Mouse (Mus musculus) limb, embryonic 13.5 days (tissue): ENCODE measurements around the gene Ppm1a. TPM values are rescaled to one million over a fixed set of nuclear protein-coding genes. Genes with fewer than 3 reads are reported as not detected.

Experiments
- ATAC-seq: fragments of 200-750 bp; cut with Nextera tagmentation; 2 replicates; pipeline ENCODE4 v1.8.0; 2017; ENCODE audit warnings: low read depth, moderate number of reproducible peaks, moderate TSS enrichment; ENCODE audit not compliant: low FRiP score
- H3K27ac ChIP-seq: fragments of 300-500 bp; sonication (generic); 2 replicates; pipeline ENCODE4 v1.5.1; 2015; ENCODE audit warnings: inconsistent platforms, mild to moderate bottlenecking, moderate library complexity
- H3K27me3 ChIP-seq: fragments of 300-500 bp; sonication (generic); 2 replicates; pipeline ENCODE4 v1.6.1; 2015; ENCODE audit warnings: mild to moderate bottlenecking, inconsistent platforms
- H3K36me3 ChIP-seq: fragments of 300-500 bp; sonication (generic); 2 replicates; pipeline ENCODE4 v1.6.1; 2015; ENCODE audit warnings: inconsistent platforms, mild to moderate bottlenecking, moderate library complexity
- H3K4me1 ChIP-seq: fragments of 300-500 bp; sonication (generic); 2 replicates; pipeline ENCODE4 v1.6.1; 2015; ENCODE audit warnings: inconsistent platforms
- H3K4me2 ChIP-seq: fragments of 300-500 bp; sonication (generic); replicated peaks from 2 replicates; pipeline ENCODE4 v1.6.1; 2015; ENCODE audit warnings: inconsistent platforms, mild to moderate bottlenecking, moderate library complexity
- H3K4me3 ChIP-seq: fragments of 300-500 bp; sonication (generic); 2 replicates; pipeline ENCODE4 v1.5.1; 2015; ENCODE audit warnings: moderate library complexity, mild to moderate bottlenecking, inconsistent platforms
- H3K9ac ChIP-seq: fragments of 300-500 bp; sonication (generic); 2 replicates; pipeline ENCODE4 v1.6.1; 2015; ENCODE audit warnings: mild to moderate bottlenecking, inconsistent platforms
- H3K9me3 ChIP-seq: fragments of 300-500 bp; sonication (generic); 2 replicates; pipeline ENCODE4 v1.6.1; 2016; ENCODE audit warnings: inconsistent platforms
- WGBS: fragments of 180-500 bp; shearing (Covaris S2); methylation state at CpG from one replicate; pipeline ENCODE4 v1.1.7; 2015; 5-methylcytosine and 5-hydroxymethylcytosine counted together
- polyA plus RNA-seq: library from polyadenylated mRNA; unstranded; fragments of >200 nt; fragmentation: Nextera tagmentation; extraction: Ambion mirVana; gene quantifications from 2 replicates; pipeline ENCODE4 v1.2.1, GENCODE M21; 2015

Gene Ppm1a
- polyA plus RNA-seq, 1 experiment from 2014 or later: 44.7 TPM

DNA sequence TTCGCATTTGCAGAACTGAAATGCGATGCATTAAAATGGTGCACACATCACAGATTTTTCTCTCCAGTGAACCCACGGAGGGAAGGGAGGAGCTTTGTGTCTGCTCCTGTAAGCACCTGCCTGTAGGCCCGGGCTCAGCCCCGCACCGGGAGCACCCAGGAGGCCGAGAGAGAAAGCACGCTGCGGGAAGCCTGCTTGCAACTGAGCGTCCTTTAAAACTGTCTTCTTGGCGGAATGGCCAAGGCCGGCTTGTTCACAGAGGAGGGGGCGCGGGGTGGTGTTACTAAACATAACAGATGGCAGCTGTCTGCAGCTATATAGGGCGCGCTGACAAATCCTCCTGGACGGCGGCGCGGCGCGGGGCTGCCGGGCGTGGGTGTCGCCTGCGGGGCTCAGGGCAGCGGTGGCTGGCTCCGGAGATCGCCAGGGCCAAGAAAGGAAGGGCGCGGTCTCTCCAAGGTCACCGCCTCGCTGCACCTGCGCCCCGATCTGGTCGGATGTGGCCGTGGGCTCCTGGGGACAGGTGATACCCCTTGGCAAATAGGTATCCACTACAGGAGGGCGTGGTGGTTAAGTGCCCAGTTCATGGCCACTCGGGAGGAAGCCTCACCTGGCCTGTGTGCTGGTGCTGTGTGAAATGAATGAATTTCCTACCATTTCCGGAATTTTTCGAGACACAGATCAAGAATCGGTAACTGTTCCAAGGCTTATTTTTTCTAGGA is 74.6 kb downstream of the Ppm1a start:
- WGBS: 9% methylated on average over 42 of the region's 42 CpGs
- Histone ChIP-seq H3K9ac (peak overlapping the region; percentile 43; the same call in 1 of the 2 replicates), H3K4me3 (peak overlapping the region; percentile 36), H3K27me3 (peaks cover 52% of the 10 kb centered on the region), H3K36me3 (no peaks in the 10 kb centered on the region), H3K4me2 (peak overlapping the region; percentile 65), H3K9me3 (no peaks in the 10 kb centered on the region), H3K27ac (no peak overlapping the region), H3K4me1 (peaks cover 7% of the 10 kb centered on the region)
- ATAC-seq: no peak; the same call in 1 of the 2 replicates

DNA sequence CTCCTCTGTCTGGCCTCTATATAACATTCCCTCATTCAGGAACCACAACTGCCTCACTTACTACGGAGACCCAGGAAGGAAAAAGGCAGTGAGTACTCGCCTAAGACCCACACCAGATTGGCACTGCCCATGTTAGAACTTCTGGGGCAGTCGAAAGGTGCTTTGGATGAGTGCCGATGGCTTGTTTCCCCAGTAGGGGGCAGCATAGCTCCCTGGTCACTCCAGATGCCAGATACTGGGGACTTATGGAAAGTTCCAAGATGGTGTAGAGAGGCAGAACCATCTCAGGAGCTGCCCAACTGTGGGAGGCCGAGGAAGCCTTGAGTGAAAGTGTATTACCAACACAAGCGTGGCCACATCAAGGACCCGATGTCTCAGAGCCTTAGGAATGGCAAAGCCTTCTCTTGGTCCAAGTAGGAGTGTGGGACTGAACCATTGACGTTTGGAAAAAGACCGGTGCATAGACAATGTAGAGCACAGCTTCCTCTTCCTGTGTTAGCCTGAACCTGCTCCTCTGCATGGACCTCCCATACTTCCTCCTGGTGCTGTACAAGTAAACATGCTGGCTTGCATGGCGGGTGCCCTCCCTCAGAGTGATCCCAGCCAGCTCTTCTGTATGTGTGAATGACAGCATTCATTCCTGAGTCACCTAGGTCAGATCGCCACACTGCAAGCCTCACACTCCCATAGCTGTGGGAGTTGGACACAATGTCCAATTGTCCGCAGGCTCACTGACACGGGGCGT is 77.7 kb downstream of the Ppm1a start:
- Histone ChIP-seq H3K4me3 (no peak overlapping the region), H3K9ac (no peak overlapping the region), H3K9me3 (no peaks in the 10 kb centered on the region), H3K27ac (no peak overlapping the region), H3K4me2 (no peak overlapping the region), H3K4me1 (peaks cover 7% of the 10 kb centered on the region), H3K36me3 (no peaks in the 10 kb centered on the region), H3K27me3 (peaks cover 42% of the 10 kb centered on the region)
- WGBS: 73% methylated on average over 14 of the region's 14 CpGs
- ATAC-seq: no peak

DNA sequence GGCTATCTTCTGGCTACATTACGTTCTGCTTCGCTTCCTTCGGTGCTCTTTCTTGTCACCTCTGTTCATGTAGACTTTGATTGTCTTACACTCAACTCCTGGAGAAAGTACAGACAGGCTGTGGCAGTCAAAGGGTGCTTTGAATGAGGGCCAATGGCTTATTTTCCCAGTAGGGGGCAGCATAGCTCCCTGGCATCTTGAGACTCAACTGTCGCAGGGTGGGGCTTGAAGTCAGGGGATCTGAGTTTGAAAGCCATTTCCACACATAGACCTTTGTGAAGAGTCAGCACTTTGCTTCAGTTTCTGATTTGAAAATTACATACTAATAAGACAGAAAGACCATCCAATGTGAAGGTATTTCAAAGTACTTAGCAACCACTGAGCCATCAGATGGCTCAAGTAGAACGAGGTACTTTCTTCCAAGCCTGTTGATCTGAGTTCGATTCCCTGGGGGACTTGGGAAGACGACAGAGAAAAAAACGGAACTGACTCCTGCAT is 78.3 kb downstream of the Ppm1a start:
- Histone ChIP-seq H3K27me3 (peaks cover 35% of the 10 kb centered on the region), H3K4me3 (no peak overlapping the region), H3K9me3 (no peaks in the 10 kb centered on the region; the same call in 1 of the 2 replicates), H3K4me1 (peaks cover 7% of the 10 kb centered on the region), H3K27ac (no peak overlapping the region), H3K36me3 (no peaks in the 10 kb centered on the region), H3K9ac (no peak overlapping the region), H3K4me2 (no peak overlapping the region)
- no peak for ATAC-seq
- 78% methylated on average over 8 of the region's 8 CpGs for WGBS

DNA sequence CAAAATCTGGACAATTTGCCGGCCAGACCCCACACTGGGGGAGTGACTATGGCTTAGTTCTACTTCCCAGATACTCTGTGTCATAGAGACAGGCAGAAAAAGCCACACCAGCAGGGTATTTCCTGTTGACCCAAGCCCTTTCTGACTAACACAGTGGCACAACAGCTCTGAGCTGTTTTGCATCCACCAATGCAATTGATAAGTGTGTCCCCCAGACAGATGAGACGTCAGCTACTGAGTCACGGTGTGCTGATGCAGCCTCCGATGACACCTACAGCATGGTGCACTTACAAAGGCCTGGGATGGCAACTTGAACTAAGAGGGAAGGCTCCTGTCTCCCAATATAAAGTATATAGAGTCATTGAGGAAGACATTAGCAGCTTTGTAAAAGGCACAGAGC is 80.0 kb downstream of the Ppm1a start:
- WGBS: 74% methylated on average over 4 of the region's 4 CpGs

DNA sequence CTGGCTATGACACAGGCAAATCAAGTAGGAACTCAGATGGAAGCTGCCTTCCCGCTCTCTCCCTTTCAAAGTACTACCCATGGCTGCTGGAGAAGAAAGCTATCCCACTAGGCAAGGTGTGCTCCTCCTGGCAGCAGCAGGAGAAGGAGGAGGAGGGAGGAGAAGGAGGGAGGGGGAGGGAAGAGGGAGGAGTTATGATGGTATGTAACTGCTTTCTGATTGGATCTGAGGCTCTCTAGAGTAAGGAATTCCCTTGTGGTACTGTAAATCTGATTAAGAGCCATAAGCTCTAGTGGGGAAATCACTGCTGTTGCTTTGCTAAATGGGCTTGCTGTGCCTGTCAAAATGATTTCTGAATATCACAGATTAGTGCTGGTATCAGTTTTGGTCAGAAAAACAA is 84.2 kb downstream of the Ppm1a start:
- no peaks in the 10 kb centered on the region for H3K36me3 ChIP-seq
- no peaks in the 10 kb centered on the region; the same call in none of the 2 replicates for H3K9me3 ChIP-seq
- WGBS: 100% methylated on average over 1 of the region's 1 CpGs
- no peak overlapping the region for H3K4me3 ChIP-seq
- H3K4me2 ChIP-seq: no peak overlapping the region
- H3K9ac ChIP-seq: no peak overlapping the region
- H3K4me1 ChIP-seq: peaks cover 15% of the 10 kb centered on the region
- peaks cover 13% of the 10 kb centered on the region for H3K27me3 ChIP-seq
- no peak for ATAC-seq
- no peak overlapping the region for H3K27ac ChIP-seq

More for the DNA sequence above, 80.0 kb downstream of the Ppm1a start:
- no peak for ATAC-seq
- H3K27ac ChIP-seq: no peak overlapping the region
- H3K36me3 ChIP-seq: no peaks in the 10 kb centered on the region
- no peak overlapping the region for H3K9ac ChIP-seq
- H3K4me2 ChIP-seq: no peak overlapping the region
- no peak overlapping the region for H3K4me3 ChIP-seq
- H3K9me3 ChIP-seq: no peaks in the 10 kb centered on the region; the same call in none of the 2 replicates
- H3K4me1 ChIP-seq: no peaks in the 10 kb centered on the region
- peaks cover 18% of the 10 kb centered on the region for H3K27me3 ChIP-seq

DNA sequence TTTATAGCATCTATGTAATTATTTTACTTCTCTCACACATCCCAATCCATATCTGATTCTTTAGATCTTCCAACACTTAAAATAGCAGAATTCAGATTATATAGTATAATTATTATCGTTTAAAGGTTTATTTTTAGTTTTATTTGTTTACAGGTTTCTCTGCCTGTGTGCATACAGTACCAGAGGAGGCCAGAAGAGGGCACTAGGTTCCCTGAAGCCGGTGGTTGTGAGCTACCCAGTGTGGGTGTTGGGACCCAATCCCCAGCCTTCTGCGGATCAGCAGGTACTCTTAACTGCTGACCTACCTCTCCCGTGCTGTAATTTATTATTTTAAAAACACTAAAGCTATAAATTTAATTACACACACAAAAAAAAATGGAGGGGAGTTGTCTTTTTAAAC is 85.9 kb downstream of the Ppm1a start:
- Histone ChIP-seq H3K4me3 (no peak overlapping the region), H3K36me3 (no peaks in the 10 kb centered on the region), H3K27me3 (peaks cover 25% of the 10 kb centered on the region), H3K4me2 (no peak overlapping the region), H3K9me3 (no peaks in the 10 kb centered on the region; the same call in none of the 2 replicates), H3K4me1 (peaks cover 15% of the 10 kb centered on the region), H3K9ac (no peak overlapping the region), H3K27ac (no peak overlapping the region)
- no peak for ATAC-seq
- WGBS: 85% methylated on average over 4 of the region's 4 CpGs

DNA sequence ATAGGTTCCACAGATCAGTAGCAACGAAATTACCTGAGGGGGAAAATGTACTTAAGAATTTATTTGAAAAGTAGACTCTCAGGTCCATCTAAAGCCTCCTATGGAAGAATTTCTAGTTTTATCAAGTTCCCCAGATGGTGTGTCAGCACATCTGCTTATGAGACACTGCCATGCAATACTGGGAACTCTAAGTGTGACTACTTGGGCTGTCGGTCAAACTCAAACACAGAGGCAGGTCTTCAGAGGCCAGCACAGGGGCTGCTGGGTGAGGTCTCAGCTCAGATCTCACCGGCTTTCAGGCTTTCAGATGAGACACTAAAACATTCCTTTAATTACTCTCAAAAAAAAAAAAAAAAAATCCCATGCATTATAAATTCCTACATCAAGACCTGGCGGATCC is 86.3 kb downstream of the Ppm1a start:
- H3K4me2 ChIP-seq: peak overlapping the region; percentile 58
- WGBS: 72% methylated on average over 4 of the region's 4 CpGs
- H3K36me3 ChIP-seq: no peaks in the 10 kb centered on the region
- ATAC-seq: no peak
- peaks cover 25% of the 10 kb centered on the region for H3K27me3 ChIP-seq
- no peak overlapping the region for H3K4me3 ChIP-seq
- no peaks in the 10 kb centered on the region; the same call in none of the 2 replicates for H3K9me3 ChIP-seq
- peaks cover 15% of the 10 kb centered on the region for H3K4me1 ChIP-seq
- no peak overlapping the region for H3K27ac ChIP-seq
- H3K9ac ChIP-seq: no peak overlapping the region

DNA sequence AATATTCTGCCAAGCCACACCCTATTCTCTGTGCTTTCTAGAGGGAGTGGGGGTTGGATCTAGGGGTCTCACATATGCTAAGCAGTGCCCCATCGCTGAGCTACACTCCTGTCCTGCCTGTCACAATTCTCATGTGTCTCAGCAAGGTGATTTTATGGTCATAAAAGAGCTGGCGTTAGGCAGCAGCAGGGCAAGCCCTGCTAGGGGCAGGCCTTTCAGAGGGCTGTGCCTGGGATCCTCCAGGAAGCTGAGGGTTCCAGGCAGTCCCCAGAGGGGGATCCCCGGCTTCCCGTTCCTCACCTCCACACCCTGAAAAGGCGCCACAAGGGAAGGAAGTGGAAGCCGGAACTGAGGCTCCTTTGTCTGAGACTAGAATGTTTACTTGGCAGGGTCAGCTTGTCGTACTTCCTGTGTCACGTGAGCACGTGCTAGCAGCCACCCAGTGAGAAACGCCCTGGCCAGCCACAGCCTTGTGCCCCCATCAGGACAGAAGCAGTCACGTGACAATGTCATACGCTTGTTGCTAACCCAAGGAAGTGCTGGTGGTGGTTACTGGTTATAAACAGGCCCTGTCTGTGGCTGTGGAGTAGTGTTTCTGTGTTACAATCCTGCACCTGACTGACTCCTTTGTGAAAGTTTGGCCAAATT is 86.8 kb downstream of the Ppm1a start:
- H3K4me3 ChIP-seq: peak overlapping the region; percentile 29
- 0 out of 2 replicates have a peak overlapping the region, but pooled peaks have one; percentile 25 for H3K9ac ChIP-seq
- no peak overlapping the region; the same call in 1 of the 2 replicates for H3K27ac ChIP-seq

DNA sequence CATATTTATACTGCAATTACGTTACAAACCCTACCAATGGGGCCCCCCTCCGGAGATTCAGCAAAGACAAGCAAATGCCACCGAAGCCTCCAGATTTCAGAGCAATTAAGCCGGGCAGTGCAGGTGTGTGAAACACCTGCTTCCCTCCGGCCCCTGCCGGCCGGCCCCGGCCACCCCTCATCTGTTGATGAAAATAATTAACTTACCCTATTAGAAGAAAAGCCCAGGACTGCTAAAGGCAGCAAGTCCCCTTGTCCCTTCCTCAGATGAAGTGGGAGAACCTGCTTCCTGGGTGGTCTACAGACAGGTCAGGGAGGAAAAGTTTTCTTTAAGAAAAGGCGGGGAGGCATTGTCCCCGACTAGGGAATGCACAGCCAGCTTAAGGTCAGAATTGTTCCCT is 88.7 kb downstream of the Ppm1a start:
- H3K4me1 ChIP-seq: peaks cover 15% of the 10 kb centered on the region
- no peak overlapping the region for H3K9ac ChIP-seq
- H3K27ac ChIP-seq: no peak overlapping the region
- no peak overlapping the region for H3K4me2 ChIP-seq
- no peaks in the 10 kb centered on the region for H3K36me3 ChIP-seq
- peaks cover 43% of the 10 kb centered on the region for H3K27me3 ChIP-seq
- H3K4me3 ChIP-seq: no peak overlapping the region
- ATAC-seq: no peak
- WGBS: 20% methylated on average over 10 of the region's 10 CpGs
- H3K9me3 ChIP-seq: no peaks in the 10 kb centered on the region; the same call in 1 of the 2 replicates

More for the DNA sequence above, 86.8 kb downstream of the Ppm1a start:
- Histone ChIP-seq H3K36me3 (no peaks in the 10 kb centered on the region), H3K27me3 (peaks cover 27% of the 10 kb centered on the region), H3K4me1 (peaks cover 15% of the 10 kb centered on the region), H3K9me3 (no peaks in the 10 kb centered on the region; the same call in none of the 2 replicates), H3K4me2 (peak overlapping the region; percentile 58)
- peak; percentile 83 for ATAC-seq
- 15% methylated on average over 12 of the region's 12 CpGs for WGBS

DNA sequence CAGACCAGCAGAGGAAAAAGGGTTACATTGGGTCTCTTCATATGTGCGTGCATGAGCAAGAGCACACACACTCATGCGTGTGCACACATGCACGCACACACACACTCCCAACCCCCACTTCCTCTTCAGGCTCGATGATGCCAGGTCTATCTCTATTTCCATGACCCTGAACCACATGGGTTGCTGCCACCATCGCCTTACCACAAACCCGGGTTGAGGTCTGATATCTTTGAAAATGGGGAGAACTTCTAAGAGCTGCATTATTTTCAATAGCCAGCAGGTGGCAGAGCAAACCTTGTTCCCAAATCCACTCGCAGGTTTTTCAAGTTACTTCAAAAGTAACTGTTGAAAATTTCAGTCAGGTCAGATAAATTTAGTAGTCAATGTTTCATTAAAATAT is 90.5 kb downstream of the Ppm1a start:
- H3K27me3 ChIP-seq: peaks cover 49% of the 10 kb centered on the region
- no peak overlapping the region for H3K27ac ChIP-seq
- no peak for ATAC-seq
- H3K4me2 ChIP-seq: no peak overlapping the region
- peaks cover 15% of the 10 kb centered on the region for H3K4me1 ChIP-seq
- H3K36me3 ChIP-seq: no peaks in the 10 kb centered on the region
- no peaks in the 10 kb centered on the region for H3K9me3 ChIP-seq
- WGBS: 32% methylated on average over 7 of the region's 7 CpGs
- H3K9ac ChIP-seq: no peak overlapping the region
- H3K4me3 ChIP-seq: no peak overlapping the region
